Mouse (Mus musculus) myocyte (in vitro differentiated cells): ENCODE results near the gene Tmtc4. TPM values are rescaled to one million over a fixed set of nuclear protein-coding genes. Genes with fewer than 3 reads are reported as not detected.

Experiments used
- H3K27me3 ChIP-seq: one replicate; pipeline ENCODE4 v1.6.1; 2011; ENCODE audit not compliant: control insufficient read depth, insufficient read depth, insufficient read length
- H3K36me3 ChIP-seq: one replicate; pipeline ENCODE4 v1.6.1; 2011; ENCODE audit not compliant: control insufficient read depth, insufficient read depth
- H3K4me2 ChIP-seq: one replicate; pipeline ENCODE4 v1.6.1; 2011; ENCODE audit warnings: low read depth, control low read depth
- H3K4me3 ChIP-seq: one replicate; pipeline ENCODE4 v1.5.1; 2011; ENCODE audit warnings: mild to moderate bottlenecking, control low read depth, moderate library complexity
- H3K79me2 ChIP-seq: one replicate; pipeline ENCODE4 v1.6.1; 2011; ENCODE audit not compliant: control insufficient read depth, insufficient read depth
- H3ac ChIP-seq: one replicate; pipeline ENCODE4 v1.6.1; 2011; ENCODE audit not compliant: control insufficient read depth, insufficient read length
- CEBPB ChIP-seq: IDR thresholded peaks from 2 replicates; pipeline ENCODE4 v1.6.1; 2011; ENCODE audit warnings: mild to moderate bottlenecking, moderate library complexity; ENCODE audit not compliant: poor library complexity, insufficient read depth, severe bottlenecking
- E2F4 ChIP-seq: IDR thresholded peaks from one replicate; pipeline ENCODE4 v1.6.1; 2011; ENCODE audit warnings: mild to moderate bottlenecking, control low read depth, moderate library complexity; ENCODE audit not compliant: insufficient read depth
- MAX ChIP-seq: IDR thresholded peaks from one replicate; pipeline ENCODE4 v1.6.1; 2011; ENCODE audit warnings: low read depth, mild to moderate bottlenecking, control low read depth
- MYOD1 ChIP-seq, 3 experiments: IDR thresholded peaks; one replicate each; pipeline ENCODE4 v1.6.1; 2011; ENCODE audit warnings: control low read depth in 2 of 3, low read depth in 2 of 3, mild to moderate bottlenecking in 2 of 3, moderate library complexity in 1 of 3; ENCODE audit not compliant: insufficient read length in 2 of 3, control insufficient read depth in 1 of 3
- MYOG ChIP-seq, 3 experiments: IDR thresholded peaks; one replicate each; pipeline ENCODE4 v1.6.1; 2011; ENCODE audit warnings: control low read depth in 2 of 3, low read depth in 2 of 3, mild to moderate bottlenecking in 2 of 3; ENCODE audit not compliant: insufficient read length in 2 of 3, control insufficient read depth in 1 of 3, insufficient read depth in 1 of 3
- POLR2A ChIP-seq: IDR thresholded peaks from one replicate; pipeline ENCODE4 v1.6.1; 2011; ENCODE audit warnings: low read depth, mild to moderate bottlenecking, control low read depth, moderate library complexity; ENCODE audit not compliant: insufficient read length
- POLR2AphosphoS2 ChIP-seq: IDR thresholded peaks from one replicate; pipeline ENCODE4 v1.6.1; 2011; ENCODE audit warnings: low read depth, control low read depth; ENCODE audit not compliant: insufficient read length
- REST ChIP-seq: IDR thresholded peaks from one replicate; pipeline ENCODE4 v1.6.1; 2011; ENCODE audit warnings: mild to moderate bottlenecking, control low read depth, moderate library complexity; ENCODE audit not compliant: insufficient read depth, insufficient read length
- SRF ChIP-seq: IDR thresholded peaks from one replicate; pipeline ENCODE4 v1.6.1; 2011; ENCODE audit warnings: low read depth; ENCODE audit not compliant: control insufficient read depth, insufficient read length
- TCF12 ChIP-seq: IDR thresholded peaks from one replicate; pipeline ENCODE4 v1.6.1; 2011; ENCODE audit warnings: mild to moderate bottlenecking, control low read depth; ENCODE audit not compliant: poor library complexity, insufficient read depth, severe bottlenecking
- TCF3 ChIP-seq: IDR thresholded peaks from one replicate; pipeline ENCODE4 v1.6.1; 2011; ENCODE audit warnings: low read depth, control low read depth; ENCODE audit not compliant: insufficient read length
- USF1 ChIP-seq: IDR thresholded peaks from one replicate; pipeline ENCODE4 v1.6.1; 2011; ENCODE audit warnings: low read depth, mild to moderate bottlenecking, control low read depth, moderate library complexity
- polyA plus RNA-seq: library from polyadenylated mRNA; unstranded; fragments of >200 nt; fragmentation: generic; extraction: Trizol; gene quantifications from one replicate; pipeline ENCODE4 v1.2.1, GENCODE M21; 2012; ENCODE audit warnings: missing spikeins

Gene Tmtc4
- polyA plus RNA-seq, 1 experiment, result 8.2 TPM

GRCm38 (mm10) chr14:122968049-122968448, 15.8 kb downstream of the Tmtc4 start:
- H3K4me2 ChIP-seq, result no peak overlapping the region
- peaks cover 5% of the 10 kb centered on the region for H3K36me3 ChIP-seq
- H3K4me3 ChIP-seq, result no peak overlapping the region
- no peaks in the 10 kb centered on the region for H3K27me3 ChIP-seq
- no peaks in the 10 kb centered on the region for H3K79me2 ChIP-seq
- H3ac ChIP-seq, result no peak overlapping the region
- TF ChIP-seq CEBPB (no peak), REST (no peak), POLR2AphosphoS2 (no peak), TCF3 (no peak), MYOD1 (IDR thresholded peaks at IDR 0.05; ENCODE audit: control insufficient read depth in 1 of 3, insufficient read length in 2 of 3, low read depth in 2 of 3) (no peak), TCF12 (no peak), USF1 (no peak), MYOG (IDR thresholded peaks at IDR 0.05; ENCODE audit: control insufficient read depth in 1 of 3, insufficient read depth in 1 of 3, insufficient read length in 2 of 3, low read depth in 2 of 3) (no peak), MAX (no peak), POLR2A (no peak), SRF (no peak), E2F4 (no peak)

GRCm38 (mm10) chr14:122957941-122958340, 25.9 kb downstream of the Tmtc4 start:
- no peak overlapping the region for H3K4me3 ChIP-seq
- no peaks in the 10 kb centered on the region for H3K79me2 ChIP-seq
- H3K36me3 ChIP-seq, result peaks cover 16% of the 10 kb centered on the region
- peak in 1 of 3 experiments; percentile 46 for TF ChIP-seq MYOD1 (IDR thresholded peaks at IDR 0.05; ENCODE audit: control insufficient read depth in 1 of 3, insufficient read length in 2 of 3, low read depth in 2 of 3)
- TF ChIP-seq POLR2A, result no peak
- no peak overlapping the region for H3ac ChIP-seq
- no peaks in the 10 kb centered on the region for H3K27me3 ChIP-seq
- H3K4me2 ChIP-seq, result no peak overlapping the region

- TF ChIP-seq TCF3, result no peak
- TF ChIP-seq POLR2A, result no peak
- TF ChIP-seq SRF, result no peak
- no peak for TF ChIP-seq MYOD1 (IDR thresholded peaks at IDR 0.05; ENCODE audit: control insufficient read depth in 1 of 3, insufficient read length in 2 of 3, low read depth in 2 of 3)
- no peak for TF ChIP-seq E2F4
- no peak for TF ChIP-seq TCF12
- TF ChIP-seq MAX, result no peak
- TF ChIP-seq REST, result no peak
- TF ChIP-seq CEBPB, result no peak
- TF ChIP-seq POLR2AphosphoS2, result no peak
- no peak for TF ChIP-seq USF1
- no peak for TF ChIP-seq MYOG (IDR thresholded peaks at IDR 0.05; ENCODE audit: control insufficient read depth in 1 of 3, insufficient read depth in 1 of 3, insufficient read length in 2 of 3, low read depth in 2 of 3)
- no peaks in the 10 kb centered on the region for H3K79me2 ChIP-seq
- H3K27me3 ChIP-seq, result no peaks in the 10 kb centered on the region
- peaks cover 7% of the 10 kb centered on the region for H3K36me3 ChIP-seq
- H3ac ChIP-seq, result no peak overlapping the region
- H3K4me2 ChIP-seq, result no peak overlapping the region
- no peak overlapping the region for H3K4me3 ChIP-seq
These were observed 30.5 kb downstream of the Tmtc4 start for GRCm38 (mm10) chr14:122953331-122953730.

- TF ChIP-seq POLR2AphosphoS2 (no peak), MYOG (IDR thresholded peaks at IDR 0.05; ENCODE audit: control insufficient read depth in 1 of 3, insufficient read depth in 1 of 3, insufficient read length in 2 of 3, low read depth in 2 of 3) (no peak), CEBPB (no peak), E2F4 (no peak), TCF3 (no peak), MYOD1 (IDR thresholded peaks at IDR 0.05; ENCODE audit: control insufficient read depth in 1 of 3, insufficient read length in 2 of 3, low read depth in 2 of 3) (no peak), MAX (no peak), SRF (no peak), POLR2A (no peak), TCF12 (no peak), USF1 (no peak), REST (no peak)
- H3K79me2 ChIP-seq, result no peaks in the 10 kb centered on the region
- no peak overlapping the region for H3K4me3 ChIP-seq
- H3ac ChIP-seq, result no peak overlapping the region
- H3K4me2 ChIP-seq, result no peak overlapping the region
- H3K36me3 ChIP-seq, result peaks cover 7% of the 10 kb centered on the region
- no peaks in the 10 kb centered on the region for H3K27me3 ChIP-seq
These were observed 31.3 kb downstream of the Tmtc4 start for GRCm38 (mm10) chr14:122952556-122952955.
